Mouse (Mus musculus): Measurements from ENCODE around the gene Pctp. TPM values are rescaled to one million over a fixed set of nuclear protein-coding genes. Genes with fewer than 3 reads are reported as not detected.

The Pctp gene
- polyA plus RNA-seq, 1 experiment from 2014 or later, result 67.2 TPM

DNA sequence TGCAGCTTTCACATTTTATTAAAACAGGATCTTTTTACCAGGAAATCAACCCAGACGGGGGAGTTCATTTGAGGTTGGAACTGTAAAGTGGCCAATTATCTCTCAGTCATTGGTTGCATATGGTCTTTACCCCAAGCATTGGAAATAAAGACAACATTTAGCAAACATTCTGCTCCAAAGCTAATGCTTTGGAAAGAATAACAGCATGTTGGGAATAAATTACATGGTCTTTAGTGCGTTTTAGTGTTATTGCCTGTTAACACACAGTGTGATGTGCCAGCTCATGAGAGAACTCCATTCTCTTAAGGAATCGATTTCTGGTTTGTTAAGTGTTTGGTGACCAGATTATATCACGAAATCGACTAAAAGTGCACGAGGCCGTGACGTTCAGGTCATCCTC is 57.5 kb downstream of the Pctp start:
- Histone ChIP-seq H3K4me3 (ENCODE audit: low read depth, low read length) (no peak overlapping the region), H3K4me1 (ENCODE audit: insufficient read depth) (no peaks in the 10 kb centered on the region), H3K9ac (replicated peaks) (no peak overlapping the region), H3K27ac (ENCODE audit: low read depth) (no peak overlapping the region), H3K9me3 (ENCODE audit: low read length) (no peaks in the 10 kb centered on the region), H3K27me3 (ENCODE audit: insufficient read depth, low read length) (no peaks in the 10 kb centered on the region), H3K4me2 (ENCODE audit: low read depth, low read length) (no peak overlapping the region), H3K36me3 (replicated peaks; ENCODE audit: insufficient read depth, low read length) (no peaks in the 10 kb centered on the region)
- WGBS (ENCODE audit: insufficient replicate concordance), result 79% methylated on average over 8 of the region's 8 CpGs
- DNase-seq, result no peak
- TF ChIP-seq CTCF (IDR thresholded peaks at IDR 0.05; ENCODE audit: low read depth) (no peak), EP300 (IDR thresholded peaks at IDR 0.05; ENCODE audit: low read depth) (no peak)
- no peak for ATAC-seq

- H3K9ac ChIP-seq (replicated peaks), result no peak overlapping the region
- TF ChIP-seq EP300 (IDR thresholded peaks at IDR 0.05; ENCODE audit: low read depth), result no peak
- peak; percentile 32 for TF ChIP-seq CTCF (IDR thresholded peaks at IDR 0.05; ENCODE audit: low read depth)
- ATAC-seq, result no peak
- H3K4me3 ChIP-seq (ENCODE audit: low read depth, low read length), result no peak overlapping the region
- H3K4me1 ChIP-seq (ENCODE audit: insufficient read depth), result no peaks in the 10 kb centered on the region
- no peak overlapping the region for H3K27ac ChIP-seq (ENCODE audit: low read depth)
- WGBS (ENCODE audit: insufficient replicate concordance), result 17% methylated on average over 7 of the region's 7 CpGs
- peak; percentile 16 for DNase-seq
- no peaks in the 10 kb centered on the region for H3K27me3 ChIP-seq (ENCODE audit: insufficient read depth, low read length)
- H3K9me3 ChIP-seq (ENCODE audit: low read length), result no peaks in the 10 kb centered on the region
- no peaks in the 10 kb centered on the region for H3K36me3 ChIP-seq (replicated peaks; ENCODE audit: insufficient read depth, low read length)
- no peak overlapping the region for H3K4me2 ChIP-seq (ENCODE audit: low read depth, low read length)
These were observed 65.5 kb downstream of the Pctp start for GRCm38 (mm10) chr11:89937241-89937640.

Other genes with a start within 250 kb of the Pctp start
- gene Ankfn1, start 225.2 kb downstream of the Pctp start, polyA plus RNA-seq (2015; fragmentation: Nextera tagmentation; extraction: Ambion mirVana), result not detected in 2 replicates
- 0.99 and 1.2 TPM in 2 replicates for gene Tmem100, start 27.5 kb upstream of the Pctp start, polyA plus RNA-seq (2015; fragmentation: Nextera tagmentation; extraction: Ambion mirVana)
- gene Gm45716, start 184.8 kb upstream of the Pctp start, polyA plus RNA-seq (2015; fragmentation: Nextera tagmentation; extraction: Ambion mirVana), result 48.7 and 56.5 TPM in 2 replicates
- 51.1 and 54.4 TPM in 2 replicates for gene Mmd, start 246.6 kb upstream of the Pctp start, polyA plus RNA-seq (2015; fragmentation: Nextera tagmentation; extraction: Ambion mirVana)